Mouse (Mus musculus): ENCODE results near the gene Rundc3a. TPM values are rescaled to one million over a fixed set of nuclear protein-coding genes. Genes with fewer than 3 reads are reported as not detected.
A peak's percentile ranks its signal among the peaks of the same experiment; 100 is the strongest.

Gene Rundc3a
- polyA plus RNA-seq, 1 experiment from 2014 or later: 3.3 TPM

- no peak overlapping the region for H3K27ac ChIP-seq (ENCODE audit: low read length)
- no peak overlapping the region for H3K4me3 ChIP-seq (ENCODE audit: low read length)
- H3K9ac ChIP-seq (replicated peaks; ENCODE audit: low read length): no peak overlapping the region
- no peak overlapping the region for H3K4me2 ChIP-seq (replicated peaks; ENCODE audit: low read depth, low read length)
- no peaks in the 10 kb centered on the region for H3K27me3 ChIP-seq (ENCODE audit: insufficient read depth, low read length)
- no peaks in the 10 kb centered on the region for H3K9me3 ChIP-seq (ENCODE audit: low read length)
- peaks cover 36% of the 10 kb centered on the region for H3K36me3 ChIP-seq (ENCODE audit: insufficient read depth, low read length)
- ATAC-seq (ENCODE audit: low FRiP score, low TSS enrichment): no peak
- peaks cover 39% of the 10 kb centered on the region for H3K4me1 ChIP-seq (ENCODE audit: insufficient read depth, low read length)
- WGBS: 86% methylated on average over 6 of the region's 6 CpGs
These were observed 48.9 kb downstream of the Rundc3a start for GRCm38 (mm10) chr11:102442089-102442488.

- no peak for ATAC-seq (ENCODE audit: low FRiP score, low TSS enrichment)
- Histone ChIP-seq H3K4me1 (ENCODE audit: insufficient read depth, low read length) (peaks cover 32% of the 10 kb centered on the region), H3K27ac (ENCODE audit: low read length) (no peak overlapping the region), H3K9ac (replicated peaks; ENCODE audit: low read length) (no peak overlapping the region), H3K9me3 (ENCODE audit: low read length) (no peaks in the 10 kb centered on the region), H3K4me3 (ENCODE audit: low read length) (no peak overlapping the region), H3K27me3 (ENCODE audit: insufficient read depth, low read length) (no peaks in the 10 kb centered on the region), H3K36me3 (ENCODE audit: insufficient read depth, low read length) (peaks cover 36% of the 10 kb centered on the region), H3K4me2 (replicated peaks; ENCODE audit: low read depth, low read length) (no peak overlapping the region)
- WGBS: 63% methylated on average over 12 of the region's 12 CpGs
These were observed 50.5 kb downstream of the Rundc3a start for GRCm38 (mm10) chr11:102443740-102444139.

- no peaks in the 10 kb centered on the region for H3K9me3 ChIP-seq (ENCODE audit: low read length)
- no peak for ATAC-seq (ENCODE audit: low FRiP score, low TSS enrichment)
- no peak overlapping the region for H3K4me3 ChIP-seq (ENCODE audit: low read length)
- 68% methylated on average over 3 of the region's 3 CpGs for WGBS
- peaks cover 37% of the 10 kb centered on the region for H3K4me1 ChIP-seq (ENCODE audit: insufficient read depth, low read length)
- no peak overlapping the region for H3K4me2 ChIP-seq (replicated peaks; ENCODE audit: low read depth, low read length)
- peaks cover 30% of the 10 kb centered on the region for H3K36me3 ChIP-seq (ENCODE audit: insufficient read depth, low read length)
- no peak overlapping the region for H3K9ac ChIP-seq (replicated peaks; ENCODE audit: low read length)
- no peaks in the 10 kb centered on the region for H3K27me3 ChIP-seq (ENCODE audit: insufficient read depth, low read length)
- no peak overlapping the region for H3K27ac ChIP-seq (ENCODE audit: low read length)
These were observed 51.1 kb downstream of the Rundc3a start for GRCm38 (mm10) chr11:102444321-102444720.

GRCm38 (mm10) chr11:102444781-102445180 lies 51.6 kb downstream of the Rundc3a start:
- Histone ChIP-seq H3K27ac (ENCODE audit: low read length) (peak overlapping the region; percentile 91), H3K36me3 (ENCODE audit: insufficient read depth, low read length) (peaks cover 25% of the 10 kb centered on the region), H3K9ac (replicated peaks; ENCODE audit: low read length) (no peak overlapping the region; the same call in 1 of the 2 replicates), H3K4me1 (ENCODE audit: insufficient read depth, low read length) (peaks cover 37% of the 10 kb centered on the region), H3K9me3 (ENCODE audit: low read length) (no peaks in the 10 kb centered on the region), H3K27me3 (ENCODE audit: insufficient read depth, low read length) (no peaks in the 10 kb centered on the region), H3K4me2 (replicated peaks; ENCODE audit: low read depth, low read length) (peak overlapping the region; percentile 80), H3K4me3 (ENCODE audit: low read length) (peak overlapping the region; percentile 89; the same call in 1 of the 2 replicates)
- 11% methylated on average over 6 of the region's 6 CpGs for WGBS
- ATAC-seq (ENCODE audit: low FRiP score, low TSS enrichment): no peak

GRCm38 (mm10) chr11:102445264-102445890 lies 52.2 kb downstream of the Rundc3a start:
- H3K9me3 ChIP-seq (ENCODE audit: low read length): no peaks in the 10 kb centered on the region
- H3K4me1 ChIP-seq (ENCODE audit: insufficient read depth, low read length): peaks cover 37% of the 10 kb centered on the region
- peaks cover 19% of the 10 kb centered on the region for H3K36me3 ChIP-seq (ENCODE audit: insufficient read depth, low read length)
- H3K27ac ChIP-seq (ENCODE audit: low read length): peak overlapping the region; percentile 91
- no peaks in the 10 kb centered on the region for H3K27me3 ChIP-seq (ENCODE audit: insufficient read depth, low read length)
- WGBS: 8% methylated on average over 10 of the region's 10 CpGs
- peak overlapping the region; percentile 98; the same call in 1 of the 2 replicates for H3K9ac ChIP-seq (replicated peaks; ENCODE audit: low read length)
- ATAC-seq (ENCODE audit: low FRiP score, low TSS enrichment): peak; percentile 57
- H3K4me2 ChIP-seq (replicated peaks; ENCODE audit: low read depth, low read length): peak overlapping the region; percentile 80
- H3K4me3 ChIP-seq (ENCODE audit: low read length): peak overlapping the region; percentile 89

GRCm38 (mm10) chr11:102445891-102446361 lies 52.7 kb downstream of the Rundc3a start:
- H3K9me3 ChIP-seq (ENCODE audit: low read length): no peaks in the 10 kb centered on the region
- H3K27ac ChIP-seq (ENCODE audit: low read length): peak overlapping the region; percentile 91
- peaks cover 18% of the 10 kb centered on the region for H3K36me3 ChIP-seq (ENCODE audit: insufficient read depth, low read length)
- H3K4me2 ChIP-seq (replicated peaks; ENCODE audit: low read depth, low read length): peak overlapping the region; percentile 80
- peak; percentile 27; the same call in 1 of the 2 replicates for ATAC-seq (ENCODE audit: low FRiP score, low TSS enrichment)
- peak overlapping the region; percentile 98 for H3K9ac ChIP-seq (replicated peaks; ENCODE audit: low read length)
- no peaks in the 10 kb centered on the region for H3K27me3 ChIP-seq (ENCODE audit: insufficient read depth, low read length)
- 9% methylated on average over 7 of the region's 7 CpGs for WGBS
- H3K4me1 ChIP-seq (ENCODE audit: insufficient read depth, low read length): peaks cover 37% of the 10 kb centered on the region
- peak overlapping the region; percentile 89 for H3K4me3 ChIP-seq (ENCODE audit: low read length)

GRCm38 (mm10) chr11:102446581-102447461 lies 53.6 kb downstream of the Rundc3a start:
- peak overlapping the region; percentile 91 for H3K27ac ChIP-seq (ENCODE audit: low read length)
- peaks cover 37% of the 10 kb centered on the region for H3K4me1 ChIP-seq (ENCODE audit: insufficient read depth, low read length)
- H3K36me3 ChIP-seq (ENCODE audit: insufficient read depth, low read length): peaks cover 10% of the 10 kb centered on the region
- peak overlapping the region; percentile 80 for H3K4me2 ChIP-seq (replicated peaks; ENCODE audit: low read depth, low read length)
- peak overlapping the region; percentile 89 for H3K4me3 ChIP-seq (ENCODE audit: low read length)
- no peaks in the 10 kb centered on the region for H3K9me3 ChIP-seq (ENCODE audit: low read length)
- no peaks in the 10 kb centered on the region for H3K27me3 ChIP-seq (ENCODE audit: insufficient read depth, low read length)
- ATAC-seq (ENCODE audit: low FRiP score, low TSS enrichment): peak; percentile 42
- under 1% methylated on average over 49 of the region's 49 CpGs for WGBS
- H3K9ac ChIP-seq (replicated peaks; ENCODE audit: low read length): peak overlapping the region; percentile 98

GRCm38 (mm10) chr11:102447497-102447896 lies 54.3 kb downstream of the Rundc3a start, which contains the start of gene Fam171a2:
Fam171a2 (minus strand) TSS chr11:102447682.
- no peaks in the 10 kb centered on the region for H3K9me3 ChIP-seq (ENCODE audit: low read length)
- peak within 1 kb of the TSS; percentile 80 for H3K4me2 ChIP-seq (replicated peaks; ENCODE audit: low read depth, low read length)
- H3K27me3 ChIP-seq (ENCODE audit: insufficient read depth, low read length): no peaks in the 10 kb centered on the region
- under 1% methylated on average over 38 of the region's 40 CpGs for WGBS
- H3K4me3 ChIP-seq (ENCODE audit: low read length): peak within 1 kb of the TSS; percentile 89
- H3K4me1 ChIP-seq (ENCODE audit: insufficient read depth, low read length): peaks cover 37% of the 10 kb centered on the region
- H3K9ac ChIP-seq (replicated peaks; ENCODE audit: low read length): peak within 1 kb of the TSS; percentile 98
- peak within 1 kb of the TSS; percentile 91 for H3K27ac ChIP-seq (ENCODE audit: low read length)
- peaks cover 5% of the 10 kb centered on the region; the same call in 1 of the 2 replicates for H3K36me3 ChIP-seq (ENCODE audit: insufficient read depth, low read length)
- ATAC-seq (ENCODE audit: low FRiP score, low TSS enrichment): peak; percentile 75

GRCm38 (mm10) chr11:102448327-102448726 lies 55.1 kb downstream of the Rundc3a start:
- no peaks in the 10 kb centered on the region for H3K27me3 ChIP-seq (ENCODE audit: insufficient read depth, low read length)
- no peak overlapping the region for H3K4me3 ChIP-seq (ENCODE audit: low read length)
- no peak for ATAC-seq (ENCODE audit: low FRiP score, low TSS enrichment)
- no peak overlapping the region; the same call in 1 of the 2 replicates for H3K4me2 ChIP-seq (replicated peaks; ENCODE audit: low read depth, low read length)
- no peaks in the 10 kb centered on the region for H3K36me3 ChIP-seq (ENCODE audit: insufficient read depth, low read length)
- 14% methylated on average over 8 of the region's 8 CpGs for WGBS
- peak overlapping the region; percentile 91 for H3K27ac ChIP-seq (ENCODE audit: low read length)
- no peak overlapping the region for H3K9ac ChIP-seq (replicated peaks; ENCODE audit: low read length)
- no peaks in the 10 kb centered on the region for H3K9me3 ChIP-seq (ENCODE audit: low read length)
- H3K4me1 ChIP-seq (ENCODE audit: insufficient read depth, low read length): peaks cover 42% of the 10 kb centered on the region
